Comparison of ENCODE assay signal across 12 mouse cellular contexts in genomic region chr3:143947079-143947937, GRCm38 (mm10).
DNase-seq lines count a peak whose midpoint lies in the region; ATAC-seq and TF ChIP-seq lines count a peak whose summit lies in the region.
"Had no signal": no experiment of that assay in that cellular context is flagged by ENCODE, and none has a peak within 500 bp of the region (broad histone marks: within the 10 kb centered on the region; RNA-seq: fewer than 3 reads in every experiment).

No protein-coding gene starts in this region.

- no peak overlapping the region for H3K27ac ChIP-seq in lung, embryonic 14.5 days (ENCODE audit: low read depth)
- no peak overlapping the region for H3K27ac ChIP-seq in embryonic facial prominence, embryonic 13.5 days
- no peak overlapping the region for H3K27ac ChIP-seq in hindbrain, embryonic 16.5 days (ENCODE audit: low read depth, low read length)
- H3K27ac ChIP-seq: heart, embryonic 15.5 days; lung, embryonic 15.5 days had no signal

- H3K4me3 ChIP-seq in lung, embryonic 14.5 days (ENCODE audit: low read depth, low read length) = no peak overlapping the region
- H3K4me3 ChIP-seq in embryonic facial prominence, embryonic 13.5 days = no peak overlapping the region
- H3K4me3 ChIP-seq in hindbrain, embryonic 16.5 days (ENCODE audit: low read length) = no peak overlapping the region
- H3K4me3 ChIP-seq: heart, embryonic 15.5 days; lung, embryonic 15.5 days; myocyte had no signal

- H3K4me2 ChIP-seq in lung, embryonic 14.5 days = no peak overlapping the region
- peak overlapping the region; percentile 9; the same call in 1 of the 2 replicates for H3K4me2 ChIP-seq in embryonic facial prominence, embryonic 13.5 days
- H3K4me2 ChIP-seq in hindbrain, embryonic 16.5 days (ENCODE audit: low read length) = peak overlapping the region; percentile 38
- H3K4me2 ChIP-seq: heart, embryonic 15.5 days; lung, embryonic 15.5 days had no signal

- H3K27me3 ChIP-seq in lung, embryonic 14.5 days (ENCODE audit: insufficient read depth, low read length) = no peaks in the 10 kb centered on the region
- H3K27me3 ChIP-seq in embryonic facial prominence, embryonic 13.5 days = no peaks in the 10 kb centered on the region; the same call in 1 of the 2 replicates
- no peaks in the 10 kb centered on the region for H3K27me3 ChIP-seq in hindbrain, embryonic 16.5 days (replicated peaks; ENCODE audit: control insufficient read depth, insufficient read depth, low read length)
- H3K27me3 ChIP-seq: heart, embryonic 15.5 days; lung, embryonic 15.5 days had no signal

- TF ChIP-seq CTCF in lung, embryonic 14.5 days (IDR thresholded peaks at IDR 0.05; ENCODE audit: low read depth) = no peak

- WGBS in lung, embryonic 14.5 days = 60% methylated on average over 11 of the region's 11 CpGs
- 34% methylated on average over 11 of the region's 11 CpGs for WGBS in embryonic facial prominence, embryonic 13.5 days
- WGBS in hindbrain, embryonic 16.5 days = 24% methylated on average over 11 of the region's 11 CpGs

- no peaks in the 10 kb centered on the region for H3K36me3 ChIP-seq in lung, embryonic 14.5 days (ENCODE audit: insufficient read depth)
- no peaks in the 10 kb centered on the region for H3K36me3 ChIP-seq in embryonic facial prominence, embryonic 13.5 days
- no peaks in the 10 kb centered on the region for H3K36me3 ChIP-seq in hindbrain, embryonic 16.5 days (ENCODE audit: control insufficient read depth, insufficient read depth, low read length)
- H3K36me3 ChIP-seq: heart, embryonic 15.5 days; lung, embryonic 15.5 days had no signal

- peak; percentile 10 for DNase-seq in lung, embryonic 14.5 days
- DNase-seq in lung, postnatal 36 days = no peak
- peak; percentile 41 for DNase-seq in retina, embryonic 14.5 days (ENCODE audit: low spot score)
- DNase-seq in urinary bladder, adult 18-20 months (ENCODE audit: low spot score in 2 of 2) = no peak
- no peak for DNase-seq in urinary bladder, postnatal 10 days (ENCODE audit: low spot score)
- DNase-seq in spleen, postnatal 36 days (ENCODE audit: low spot score in 2 of 2) = no peak
- DNase-seq: kidney, adult 8-10 months had no signal

- ATAC-seq in lung, embryonic 14.5 days (ENCODE audit: insufficient read depth) = 0 out of 2 replicates have a peak, but pooled peaks have one; percentile 31
- no peak for ATAC-seq in embryonic facial prominence, embryonic 13.5 days (ENCODE audit: insufficient number of reproducible peaks, insufficient read depth, low FRiP score, low TSS enrichment, low read depth)
- no peak for ATAC-seq in hindbrain, embryonic 16.5 days

- H3K9ac ChIP-seq in lung, embryonic 14.5 days = no peak overlapping the region
- no peak overlapping the region for H3K9ac ChIP-seq in embryonic facial prominence, embryonic 13.5 days
- no peak overlapping the region for H3K9ac ChIP-seq in hindbrain, embryonic 16.5 days (ENCODE audit: low read depth, low read length)
- H3K9ac ChIP-seq: heart, embryonic 15.5 days; lung, embryonic 15.5 days had no signal

- peaks cover 5% of the 10 kb centered on the region; the same call in 1 of the 2 replicates for H3K4me1 ChIP-seq in lung, embryonic 14.5 days (ENCODE audit: insufficient read depth)
- peaks cover 12% of the 10 kb centered on the region for H3K4me1 ChIP-seq in embryonic facial prominence, embryonic 13.5 days
- peaks cover 2% of the 10 kb centered on the region; the same call in 1 of the 2 replicates for H3K4me1 ChIP-seq in hindbrain, embryonic 16.5 days (ENCODE audit: control insufficient read depth, insufficient read depth, low read depth, low read length)
- H3K4me1 ChIP-seq: heart, embryonic 15.5 days had no signal

- no peaks in the 10 kb centered on the region for H3K9me3 ChIP-seq in lung, embryonic 14.5 days (ENCODE audit: low read depth, low read length)
- H3K9me3 ChIP-seq in embryonic facial prominence, embryonic 13.5 days = no peaks in the 10 kb centered on the region
- H3K9me3 ChIP-seq in hindbrain, embryonic 16.5 days (ENCODE audit: control insufficient read depth, low read length) = no peaks in the 10 kb centered on the region
- H3K9me3 ChIP-seq: heart, embryonic 15.5 days; lung, embryonic 15.5 days had no signal

Comparison
In these comparisons a context has a peak if more than half of its experiments do, and no peak if none do; other contexts are left out.
1. DNase-seq: peak in lung, embryonic 14.5 days (single experiment) and retina, embryonic 14.5 days (single experiment); none in lung, postnatal 36 days (single experiment), urinary bladder, adult 18-20 months (0 of 2), urinary bladder, postnatal 10 days (single experiment) and spleen, postnatal 36 days (0 of 2).